Mouse (Mus musculus): ENCODE measurements around the gene Fam155a.
"Not testable (repeated sequence)": the region's sequence is repeated elsewhere in the genome, so short reads cannot be mapped to it uniquely, and the experiment has no call there.

Gene Fam155a

DNA sequence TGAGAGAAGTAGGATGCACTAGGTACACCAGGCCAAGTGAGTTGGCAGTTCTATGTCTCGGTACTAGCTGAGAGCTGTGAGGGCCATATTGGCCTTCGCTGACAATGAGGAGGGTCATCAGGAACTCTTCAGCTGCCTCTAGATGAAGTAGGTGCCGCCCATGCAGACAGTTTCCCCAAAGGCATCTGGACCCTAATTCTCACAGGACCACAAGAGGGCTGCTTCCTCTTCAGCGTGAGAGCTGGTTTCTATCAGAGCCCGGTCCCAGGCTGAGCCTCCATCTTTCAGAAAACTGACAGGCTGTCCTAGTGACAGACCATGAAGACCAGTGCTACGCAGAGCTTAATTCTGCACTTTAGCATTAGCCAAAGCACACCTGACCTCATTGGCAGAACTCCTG, 364.8 kb downstream of the Fam155a start:
- DNase-seq (ENCODE audit: low read depth in 1 of 2, low spot score in 2 of 2), result no peak

GRCm38 (mm10) chr8:9404651-9405050, 366.3 kb downstream of the Fam155a start:
- no peak for DNase-seq (ENCODE audit: low read depth in 1 of 2, low spot score in 2 of 2)

DNA sequence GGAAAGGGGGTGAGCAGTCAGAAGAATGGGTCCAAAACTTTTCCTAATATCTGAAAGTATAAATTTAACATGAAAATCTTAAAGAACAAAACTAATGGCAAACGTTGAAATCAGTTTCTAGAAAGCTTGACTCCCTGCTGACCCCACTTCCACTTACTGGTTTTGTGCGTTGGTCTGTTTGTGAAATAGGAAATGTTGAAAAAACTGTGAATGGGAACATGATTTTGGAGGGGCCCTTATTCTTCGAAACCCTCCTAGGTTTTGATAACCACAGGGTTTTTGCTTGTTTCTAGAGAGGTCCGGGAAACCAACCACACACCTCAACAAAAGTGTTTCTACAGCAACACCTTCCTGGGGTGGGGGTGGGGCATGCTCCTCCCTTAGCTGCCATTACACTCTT, 368.6 kb downstream of the Fam155a start:
- no peak for DNase-seq (ENCODE audit: low read depth in 1 of 2, low spot score in 2 of 2)

DNA sequence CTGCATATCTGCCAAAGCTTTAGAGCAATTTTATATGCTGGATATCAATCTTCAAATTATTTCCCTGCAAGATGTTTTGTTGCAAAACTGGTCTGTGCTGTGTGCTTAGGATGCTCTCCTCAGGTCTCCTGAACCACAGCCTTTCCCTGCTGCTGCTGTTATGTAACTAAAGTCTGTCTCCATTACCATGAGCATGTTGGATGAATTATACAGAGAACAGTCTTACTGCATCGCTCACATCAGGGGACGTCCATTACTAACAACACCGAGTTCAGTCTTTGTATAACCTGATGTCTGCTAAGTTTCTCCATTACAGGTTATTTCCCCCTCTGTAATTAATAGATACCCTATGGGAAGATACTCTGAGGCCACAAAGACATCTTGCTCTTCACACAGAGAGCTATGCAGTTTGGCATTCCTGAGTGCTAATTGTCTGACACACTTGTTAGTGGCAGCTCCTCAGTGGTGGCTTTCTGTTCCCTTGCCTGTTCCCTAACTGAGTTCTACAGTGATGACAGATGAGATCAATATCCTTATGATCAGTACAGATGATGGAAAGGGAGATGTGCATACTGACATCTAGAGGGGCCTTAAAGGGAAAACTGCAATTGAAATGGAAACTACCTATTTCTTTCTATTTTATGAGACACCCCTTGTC, 372.2 kb downstream of the Fam155a start:
- DNase-seq (ENCODE audit: low read depth in 1 of 2, low spot score in 2 of 2), result no peak

- no peak for DNase-seq (ENCODE audit: low read depth in 1 of 2, low spot score in 2 of 2)
Measured at GRCm38 (mm10) chr8:9398040-9398439, 372.9 kb downstream of the Fam155a start.

GRCm38 (mm10) chr8:9394670-9395069, 376.3 kb downstream of the Fam155a start:
- DNase-seq (ENCODE audit: low read depth in 1 of 2, low spot score in 2 of 2), result no peak

DNA sequence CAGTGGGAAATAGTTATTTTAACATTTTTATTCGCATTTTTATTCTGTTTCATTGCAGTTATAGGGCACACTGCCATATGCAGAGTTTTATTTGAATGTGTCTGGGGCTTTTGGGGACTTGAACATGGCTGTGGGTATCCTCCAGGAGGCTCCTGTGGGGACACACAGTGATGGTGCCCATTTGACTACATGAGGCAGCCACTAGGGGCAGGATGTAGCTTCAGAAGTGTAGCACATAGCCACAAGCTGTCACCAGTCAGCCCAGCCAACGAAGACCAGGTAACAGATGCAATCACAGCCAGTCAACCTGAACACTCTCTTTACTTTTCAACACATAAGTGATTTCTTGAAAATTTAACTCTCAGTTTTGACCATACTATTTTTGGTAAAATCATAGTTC, 377.7 kb downstream of the Fam155a start:
- no peak for DNase-seq (ENCODE audit: low read depth in 1 of 2, low spot score in 2 of 2)

- not testable (repeated sequence) for DNase-seq (ENCODE audit: low read depth in 1 of 2, low spot score in 2 of 2)
Measured at GRCm38 (mm10) chr8:9390229-9390628, 380.7 kb downstream of the Fam155a start.

GRCm38 (mm10) chr8:9369201-9369600, 401.8 kb downstream of the Fam155a start:
- DNase-seq (ENCODE audit: low read depth in 1 of 2, low spot score in 2 of 2), result no peak

- DNase-seq (ENCODE audit: low read depth in 1 of 2, low spot score in 2 of 2), result no peak
Measured at GRCm38 (mm10) chr8:9367721-9368120, 403.2 kb downstream of the Fam155a start.

DNA sequence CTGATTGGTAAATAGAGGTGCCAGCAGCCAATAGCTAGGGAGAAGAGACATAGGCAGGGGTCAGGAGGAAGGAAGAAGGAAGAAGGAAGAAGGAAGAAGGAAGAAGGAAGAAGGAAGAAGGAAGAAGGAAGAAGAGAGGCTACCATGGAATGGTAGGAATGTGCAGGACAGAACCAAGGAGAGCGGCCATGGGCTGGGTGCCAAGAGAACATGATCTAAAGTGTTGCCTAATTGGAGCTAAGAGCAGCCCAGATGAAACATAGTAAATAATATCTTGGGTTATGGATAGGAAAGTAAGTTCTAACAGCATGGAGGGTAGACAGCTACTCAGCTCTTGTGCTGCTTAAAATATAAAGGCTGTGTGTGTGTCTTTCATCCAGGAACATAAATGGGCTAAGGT, 405.6 kb downstream of the Fam155a start:
- no peak for DNase-seq (ENCODE audit: low read depth in 1 of 2, low spot score in 2 of 2)

DNA sequence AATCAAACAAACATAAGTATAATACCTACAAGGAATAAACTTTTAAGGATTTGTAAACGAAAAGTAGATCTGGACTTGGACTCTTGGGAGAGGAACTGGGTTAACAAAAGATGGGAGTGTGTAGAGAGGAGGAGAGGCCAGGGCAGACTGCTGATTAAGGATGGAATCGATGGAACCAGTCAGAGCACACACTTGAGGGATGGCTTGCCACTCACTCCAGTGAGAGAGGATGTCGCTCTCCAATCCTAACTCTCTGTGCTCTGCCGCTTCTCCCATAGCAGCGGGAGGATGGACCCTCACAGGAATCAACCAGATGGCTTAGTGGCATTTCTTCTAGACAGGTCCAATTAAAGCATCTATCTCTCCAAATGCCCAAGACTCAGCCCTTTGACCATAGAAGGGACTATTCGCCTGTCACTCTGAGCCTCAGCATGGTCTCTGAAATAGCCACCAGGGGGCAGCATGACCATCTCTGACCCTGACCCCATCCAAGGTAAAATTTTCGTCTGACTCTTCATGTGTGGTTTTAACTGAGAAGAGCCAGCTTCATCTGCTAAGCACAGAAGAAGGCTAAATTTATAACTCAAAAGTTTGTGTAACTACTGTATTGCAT, 422.3 kb downstream of the Fam155a start:
- no peak for DNase-seq (ENCODE audit: low read depth in 1 of 2, low spot score in 2 of 2)

GRCm38 (mm10) chr8:9347163-9347562, 423.8 kb downstream of the Fam155a start:
- no peak for DNase-seq (ENCODE audit: low read depth in 1 of 2, low spot score in 2 of 2)

- DNase-seq (ENCODE audit: low read depth in 1 of 2, low spot score in 2 of 2), result no peak
Measured at GRCm38 (mm10) chr8:9344136-9344535, 426.8 kb downstream of the Fam155a start.

DNA sequence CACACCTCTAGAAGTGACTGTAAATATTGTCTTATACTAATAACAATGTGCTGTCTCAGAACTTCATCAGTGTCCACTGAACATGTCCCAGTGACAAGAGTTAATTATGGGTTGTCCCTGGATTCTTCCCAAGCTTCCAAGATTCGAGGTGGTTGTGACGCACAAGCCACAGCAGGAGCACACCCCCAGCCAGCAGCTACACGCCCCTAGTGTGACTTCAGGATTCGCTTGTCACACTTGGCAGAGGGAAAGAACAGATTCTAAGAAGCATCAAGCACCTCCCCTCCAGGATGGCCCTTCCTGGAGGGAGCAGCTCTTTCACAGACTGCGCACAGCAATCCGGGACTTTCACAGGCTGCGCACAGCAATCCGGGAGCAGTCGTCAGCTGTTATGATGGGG, 428.0 kb downstream of the Fam155a start:
- DNase-seq (ENCODE audit: low read depth in 1 of 2, low spot score in 2 of 2), result no peak

- no peak for DNase-seq (ENCODE audit: low read depth in 1 of 2, low spot score in 2 of 2)
Measured at GRCm38 (mm10) chr8:9342593-9342992, 428.4 kb downstream of the Fam155a start.

DNA sequence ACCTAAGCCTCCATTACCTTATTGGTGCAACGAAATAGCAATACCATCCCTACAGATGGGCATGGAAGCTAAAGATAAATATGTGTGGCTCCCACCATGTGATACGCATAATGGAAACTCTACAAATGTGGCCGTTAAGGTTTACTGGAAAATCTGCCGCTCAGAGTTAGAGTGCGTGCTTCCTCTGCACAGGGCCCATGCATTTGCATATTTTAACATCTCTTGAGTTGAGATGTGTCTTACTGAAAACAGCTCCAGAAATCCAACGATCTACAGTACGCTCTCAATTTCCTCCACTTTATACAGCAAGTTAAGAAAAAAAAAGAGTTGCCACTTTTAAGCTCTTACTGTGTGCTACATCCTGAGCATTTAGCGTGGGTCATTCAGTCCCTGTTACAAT, 433.1 kb downstream of the Fam155a start:
- no peak for DNase-seq (ENCODE audit: low read depth in 1 of 2, low spot score in 2 of 2)

DNA sequence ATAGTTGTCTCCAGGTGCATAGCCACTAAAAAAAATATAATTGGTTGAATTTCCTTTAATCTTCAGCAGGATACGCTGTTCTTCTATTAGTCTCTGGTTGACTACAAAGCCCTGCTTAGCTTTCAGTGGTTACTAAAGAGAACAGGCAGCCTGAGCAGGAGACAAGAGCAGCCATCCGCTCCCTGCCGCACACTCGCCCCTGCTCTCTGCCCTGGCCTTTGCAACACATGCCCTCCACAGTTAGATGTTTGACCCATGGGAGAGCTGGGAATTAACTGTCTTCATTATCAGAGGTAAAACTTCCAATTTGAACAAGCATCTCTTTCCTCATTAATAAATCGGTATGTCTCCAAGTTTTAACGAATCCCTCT, 435.0 kb downstream of the Fam155a start:
- DNase-seq (ENCODE audit: low read depth in 1 of 2, low spot score in 2 of 2), result no peak

- DNase-seq (ENCODE audit: low read depth in 1 of 2, low spot score in 2 of 2), result no peak
Measured at GRCm38 (mm10) chr8:9335285-9335932, 435.6 kb downstream of the Fam155a start.

- DNase-seq (ENCODE audit: low read depth in 1 of 2, low spot score in 2 of 2), result no peak
Measured at GRCm38 (mm10) chr8:9332766-9333165, 438.2 kb downstream of the Fam155a start.

- DNase-seq (ENCODE audit: low read depth in 1 of 2, low spot score in 2 of 2), result no peak
Measured at GRCm38 (mm10) chr8:9309456-9309855, 461.5 kb downstream of the Fam155a start.

DNA sequence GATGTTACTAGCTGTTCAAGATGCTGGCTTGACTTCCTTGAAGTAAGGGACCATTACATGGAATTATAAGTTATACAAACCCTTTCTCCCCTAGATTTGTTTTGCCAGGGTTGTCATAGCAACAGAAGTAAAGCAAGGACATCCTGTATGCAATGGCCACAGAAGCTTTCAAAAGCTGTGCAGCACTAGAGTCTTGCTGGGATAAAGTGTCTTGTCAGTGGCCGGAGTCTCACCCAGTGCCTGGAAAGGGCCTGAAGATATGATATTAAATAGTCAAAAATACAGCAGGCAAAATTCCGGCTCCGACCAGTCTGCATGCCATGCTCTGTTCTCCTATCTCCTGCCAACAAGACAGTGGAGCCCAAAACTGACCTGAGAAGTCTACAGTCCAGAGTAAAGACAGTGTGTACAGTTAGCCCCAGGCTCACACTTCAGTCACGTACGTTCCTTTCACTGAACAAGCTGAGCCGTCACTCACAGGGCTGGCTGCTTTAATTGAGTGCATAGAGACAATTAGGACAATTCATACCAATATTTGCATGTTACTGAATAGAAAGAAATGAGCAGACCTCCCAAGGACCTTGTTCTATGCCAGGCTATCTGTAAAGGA, 467.3 kb downstream of the Fam155a start:
- no peak for DNase-seq (ENCODE audit: low read depth in 1 of 2, low spot score in 2 of 2)

All from monocyte, adult 2 months (primary cell).